Mouse (Mus musculus) CH12.LX (cell line): ENCODE measurements at regions not wholly inside any gene's neighbourhood (a gene's known extent, or its start where the extent isn't known, plus 50 kb on each side); places are given as distances from the start of the nearest gene placed in this dataset.

Experiments used
- CHD2 ChIP-seq: IDR thresholded peaks from 2 replicates; pipeline ENCODE4 v1.6.1; 2011; ENCODE audit warnings: low read length, improper control_type of control experiment
- CTCF ChIP-seq, 2 experiments: IDR thresholded peaks in 1 of 2; conservative IDR thresholded peaks in 1 of 2; 2 replicates each; pipeline ENCODE4 v1.5.1; 2011 to 2012; ENCODE audit warnings: low read depth in 2 of 2, low read length in 2 of 2, improper control_type of control experiment in 1 of 2, inconsistent platforms in 1 of 2, mild to moderate bottlenecking in 1 of 2, moderate library complexity in 1 of 2
- EP300 ChIP-seq: IDR thresholded peaks from 2 replicates; pipeline ENCODE4 v1.6.1; 2011; ENCODE audit warnings: low read length, improper control_type of control experiment
- ETS1 ChIP-seq: conservative IDR thresholded peaks from 2 replicates; pipeline ENCODE4 v1.6.1; 2012; ENCODE audit warnings: low read depth, mild to moderate bottlenecking, inconsistent platforms, low read length, improper control_type of control experiment, moderate library complexity
- NELFE ChIP-seq: IDR thresholded peaks from 2 replicates; pipeline ENCODE4 v1.6.1; 2011; ENCODE audit warnings: low read depth, low read length, improper control_type of control experiment
- POLR2A ChIP-seq: IDR thresholded peaks from 2 replicates; pipeline ENCODE4 v1.6.1; 2011; ENCODE audit warnings: low read depth, mild to moderate bottlenecking, improper control_type of control experiment, low read length
- SIN3A ChIP-seq: IDR thresholded peaks from 2 replicates; pipeline ENCODE4 v1.6.1; 2012; ENCODE audit warnings: low read length, improper control_type of control experiment, inconsistent platforms
- TCF12 ChIP-seq: IDR thresholded peaks from 2 replicates; pipeline ENCODE4 v1.6.1; 2014; ENCODE audit warnings: low read depth, mild to moderate bottlenecking, inconsistent platforms, low read length, improper control_type of control experiment
- UBTF ChIP-seq: IDR thresholded peaks from 2 replicates; pipeline ENCODE4 v1.6.1; 2012; ENCODE audit warnings: low read depth, mild to moderate bottlenecking, inconsistent platforms, low read length, improper control_type of control experiment, moderate library complexity
- ZKSCAN1 ChIP-seq: IDR thresholded peaks from 2 replicates; pipeline ENCODE4 v1.6.1; 2012; ENCODE audit warnings: low read depth, inconsistent platforms, low read length, improper control_type of control experiment, borderline replicate concordance
- ZNF384 ChIP-seq: IDR thresholded peaks from 2 replicates; pipeline ENCODE4 v1.6.1; 2012; ENCODE audit warnings: low read depth, low read length, improper control_type of control experiment, inconsistent platforms

GRCm38 (mm10) chr11:66684181-66684580 is 158.4 kb upstream of the Shisa6 start:
- TF ChIP-seq UBTF = no peak
- no peak for TF ChIP-seq TCF12
- TF ChIP-seq CTCF (conservative IDR thresholded peaks at IDR 0.05 in 1 of 2, IDR thresholded peaks at IDR 0.05 in 1 of 2; ENCODE audit: low read depth in 2 of 2, low read length in 2 of 2) = no peak
- TF ChIP-seq EP300 = no peak
- no peak for TF ChIP-seq CHD2
- no peak for TF ChIP-seq ZKSCAN1
- TF ChIP-seq NELFE = no peak
- no peak for TF ChIP-seq ETS1
- TF ChIP-seq ZNF384 = no peak
- no peak for TF ChIP-seq SIN3A
- no peak for TF ChIP-seq POLR2A
